Mouse (Mus musculus) liver, embryonic 12.5 days (tissue): Measurements from ENCODE around the gene Smarce1. TPM values are rescaled to one million over a fixed set of nuclear protein-coding genes. Genes with fewer than 3 reads are reported as not detected.

Experiments used
- ATAC-seq: fragments of 200-750 bp; cut with Nextera tagmentation; 2 replicates; pipeline ENCODE4 v1.8.0; 2017; ENCODE audit warnings: moderate number of reproducible peaks, mild to moderate bottlenecking, moderate library complexity
- H3K27ac ChIP-seq: fragments of 300-500 bp; sonication (generic); 2 replicates; pipeline ENCODE4 v1.5.1; 2016; ENCODE audit warnings: mild to moderate bottlenecking
- H3K27me3 ChIP-seq: fragments of 300-500 bp; sonication (generic); replicated peaks from 2 replicates; pipeline ENCODE4 v1.6.1; 2016; ENCODE audit warnings: mild to moderate bottlenecking, moderate library complexity
- H3K36me3 ChIP-seq: fragments of 300-500 bp; sonication (generic); 2 replicates; pipeline ENCODE4 v1.6.1; 2016; ENCODE audit warnings: mild to moderate bottlenecking, moderate library complexity
- H3K4me1 ChIP-seq: fragments of 300-500 bp; sonication (generic); 2 replicates; pipeline ENCODE4 v1.6.1; 2016
- H3K4me2 ChIP-seq: fragments of 300-500 bp; sonication (generic); 2 replicates; pipeline ENCODE4 v1.6.1; 2016; ENCODE audit warnings: mild to moderate bottlenecking, moderate library complexity
- H3K4me3 ChIP-seq: fragments of 300-500 bp; sonication (generic); 2 replicates; pipeline ENCODE4 v1.5.1; 2016; ENCODE audit warnings: mild to moderate bottlenecking, moderate library complexity
- H3K9ac ChIP-seq: fragments of 300-500 bp; sonication (generic); 2 replicates; pipeline ENCODE4 v1.6.1; 2016; ENCODE audit warnings: mild to moderate bottlenecking, moderate library complexity
- H3K9me3 ChIP-seq: fragments of 300-500 bp; sonication (generic); replicated peaks from 2 replicates; pipeline ENCODE4 v1.6.1; 2016; ENCODE audit warnings: mild to moderate bottlenecking, moderate library complexity
- WGBS: fragments of 180-500 bp; shearing (Covaris S2); methylation state at CpG from one replicate; pipeline ENCODE4 v1.1.7; 2016; ENCODE audit not compliant: insufficient replicate concordance; 5-methylcytosine and 5-hydroxymethylcytosine counted together
- polyA plus RNA-seq: library from polyadenylated mRNA; unstranded; fragments of >200 nt; fragmentation: Nextera tagmentation; extraction: Ambion mirVana; gene quantifications from 2 replicates; pipeline ENCODE4 v1.2.1, GENCODE M21; 2016

Gene Smarce1
- 114 and 115 TPM in 2 replicates for polyA plus RNA-seq

- WGBS, result 2% methylated on average over 86 of the region's 87 CpGs
- Histone ChIP-seq H3K9ac (peak within 1 kb of the TSS; percentile 98), H3K4me2 (peak within 1 kb of the TSS; percentile 76), H3K27me3 (no peaks in the 10 kb centered on the region), H3K9me3 (no peaks in the 10 kb centered on the region), H3K36me3 (peaks cover 24% of the 10 kb centered on the region), H3K4me3 (peak within 1 kb of the TSS; percentile 92), H3K4me1 (peaks cover 41% of the 10 kb centered on the region), H3K27ac (peak within 1 kb of the TSS; percentile 89)
- peak; percentile 84 for ATAC-seq
These were observed at the start of gene Smarce1 for GRCm38 (mm10) chr11:99230261-99231048. Smarce1 (minus strand) TSS chr11:99231017.

- H3K4me3 ChIP-seq, result no peak overlapping the region
- ATAC-seq, result no peak
- no peaks in the 10 kb centered on the region for H3K27me3 ChIP-seq
- 0 out of 2 replicates have a peak, but pooled peaks cover 1% of the 10 kb centered on the region for H3K4me1 ChIP-seq
- no peak overlapping the region for H3K4me2 ChIP-seq
- H3K27ac ChIP-seq, result no peak overlapping the region
- H3K9me3 ChIP-seq, result no peaks in the 10 kb centered on the region
- 57% methylated on average over 5 of the region's 5 CpGs for WGBS
- no peaks in the 10 kb centered on the region for H3K36me3 ChIP-seq
- H3K9ac ChIP-seq, result no peak overlapping the region
These were observed 49.2 kb upstream of the Smarce1 start for GRCm38 (mm10) chr11:99279986-99280385.

- Histone ChIP-seq H3K4me1 (0 out of 2 replicates have a peak, but pooled peaks cover 3% of the 10 kb centered on the region), H3K9me3 (no peaks in the 10 kb centered on the region), H3K4me2 (no peak overlapping the region), H3K9ac (no peak overlapping the region), H3K27ac (no peak overlapping the region), H3K4me3 (no peak overlapping the region), H3K36me3 (no peaks in the 10 kb centered on the region), H3K27me3 (no peaks in the 10 kb centered on the region)
- no peak for ATAC-seq
- WGBS, result 55% methylated on average over 7 of the region's 7 CpGs
These were observed 46.0 kb upstream of the Smarce1 start for GRCm38 (mm10) chr11:99276786-99277185.

GRCm38 (mm10) chr11:99275624-99276023, 44.8 kb upstream of the Smarce1 start:
- WGBS, result 67% methylated on average over 6 of the region's 6 CpGs
- H3K27ac ChIP-seq, result no peak overlapping the region
- H3K4me2 ChIP-seq, result no peak overlapping the region
- no peaks in the 10 kb centered on the region for H3K36me3 ChIP-seq
- H3K9ac ChIP-seq, result no peak overlapping the region
- H3K4me1 ChIP-seq, result 0 out of 2 replicates have a peak, but pooled peaks cover 3% of the 10 kb centered on the region
- H3K4me3 ChIP-seq, result no peak overlapping the region
- H3K27me3 ChIP-seq, result no peaks in the 10 kb centered on the region
- no peaks in the 10 kb centered on the region for H3K9me3 ChIP-seq
- no peak for ATAC-seq

GRCm38 (mm10) chr11:99272721-99273120, 41.9 kb upstream of the Smarce1 start:
- Histone ChIP-seq H3K4me1 (0 out of 2 replicates have a peak, but pooled peaks cover 3% of the 10 kb centered on the region), H3K9me3 (no peaks in the 10 kb centered on the region), H3K27me3 (no peaks in the 10 kb centered on the region), H3K36me3 (no peaks in the 10 kb centered on the region), H3K9ac (no peak overlapping the region), H3K4me2 (no peak overlapping the region), H3K27ac (no peak overlapping the region), H3K4me3 (no peak overlapping the region)
- no peak for ATAC-seq
- 64% methylated on average over 4 of the region's 4 CpGs for WGBS

- WGBS, result 55% methylated on average over 7 of the region's 7 CpGs
- no peak for ATAC-seq
- Histone ChIP-seq H3K9ac (no peak overlapping the region), H3K27me3 (no peaks in the 10 kb centered on the region; the same call in 1 of the 2 replicates), H3K36me3 (no peaks in the 10 kb centered on the region), H3K4me1 (no peaks in the 10 kb centered on the region), H3K4me3 (no peak overlapping the region), H3K4me2 (no peak overlapping the region), H3K27ac (no peak overlapping the region), H3K9me3 (no peaks in the 10 kb centered on the region)
These were observed 38.4 kb upstream of the Smarce1 start for GRCm38 (mm10) chr11:99269192-99269591.

- Histone ChIP-seq H3K9me3 (no peaks in the 10 kb centered on the region), H3K27ac (no peak overlapping the region), H3K27me3 (no peaks in the 10 kb centered on the region; the same call in 1 of the 2 replicates), H3K4me3 (no peak overlapping the region), H3K4me2 (no peak overlapping the region), H3K9ac (no peak overlapping the region), H3K4me1 (no peaks in the 10 kb centered on the region), H3K36me3 (no peaks in the 10 kb centered on the region)
- WGBS, result 45% methylated on average over 9 of the region's 9 CpGs
- ATAC-seq, result no peak
These were observed 35.0 kb upstream of the Smarce1 start for GRCm38 (mm10) chr11:99265796-99266195.

- H3K9me3 ChIP-seq, result no peaks in the 10 kb centered on the region
- H3K4me2 ChIP-seq, result no peak overlapping the region
- no peak overlapping the region for H3K9ac ChIP-seq
- no peak for ATAC-seq
- no peaks in the 10 kb centered on the region for H3K4me1 ChIP-seq
- 59% methylated on average over 9 of the region's 9 CpGs for WGBS
- no peak overlapping the region for H3K27ac ChIP-seq
- H3K27me3 ChIP-seq, result no peaks in the 10 kb centered on the region; the same call in 1 of the 2 replicates
- H3K36me3 ChIP-seq, result no peaks in the 10 kb centered on the region
- no peak overlapping the region for H3K4me3 ChIP-seq
These were observed 34.4 kb upstream of the Smarce1 start for GRCm38 (mm10) chr11:99265220-99265619.

GRCm38 (mm10) chr11:99256213-99256612, 25.4 kb upstream of the Smarce1 start:
- Histone ChIP-seq H3K4me1 (no peaks in the 10 kb centered on the region), H3K27ac (no peak overlapping the region), H3K4me2 (no peak overlapping the region), H3K9me3 (no peaks in the 10 kb centered on the region), H3K9ac (no peak overlapping the region), H3K4me3 (no peak overlapping the region), H3K36me3 (no peaks in the 10 kb centered on the region), H3K27me3 (no peaks in the 10 kb centered on the region)
- 51% methylated on average over 4 of the region's 4 CpGs for WGBS
- ATAC-seq, result no peak

- no peaks in the 10 kb centered on the region for H3K9me3 ChIP-seq
- no peaks in the 10 kb centered on the region for H3K36me3 ChIP-seq
- no peak overlapping the region for H3K4me2 ChIP-seq
- H3K27ac ChIP-seq, result no peak overlapping the region
- H3K9ac ChIP-seq, result no peak overlapping the region
- WGBS, result 66% methylated on average over 8 of the region's 8 CpGs
- no peak for ATAC-seq
- H3K4me1 ChIP-seq, result no peaks in the 10 kb centered on the region
- H3K27me3 ChIP-seq, result no peaks in the 10 kb centered on the region
- H3K4me3 ChIP-seq, result no peak overlapping the region
These were observed 24.5 kb upstream of the Smarce1 start for GRCm38 (mm10) chr11:99255316-99255715.

- H3K27me3 ChIP-seq, result no peaks in the 10 kb centered on the region
- H3K9me3 ChIP-seq, result no peaks in the 10 kb centered on the region
- no peak for ATAC-seq
- 43% methylated on average over 2 of the region's 2 CpGs for WGBS
- H3K4me1 ChIP-seq, result no peaks in the 10 kb centered on the region
- no peaks in the 10 kb centered on the region for H3K36me3 ChIP-seq
- no peak overlapping the region for H3K4me3 ChIP-seq
- H3K4me2 ChIP-seq, result no peak overlapping the region
- no peak overlapping the region for H3K9ac ChIP-seq
- H3K27ac ChIP-seq, result no peak overlapping the region
These were observed 23.1 kb upstream of the Smarce1 start for GRCm38 (mm10) chr11:99253893-99254292.

GRCm38 (mm10) chr11:99252671-99253070, 21.9 kb upstream of the Smarce1 start:
- Histone ChIP-seq H3K36me3 (no peaks in the 10 kb centered on the region), H3K4me1 (no peaks in the 10 kb centered on the region), H3K4me2 (no peak overlapping the region), H3K9ac (no peak overlapping the region), H3K4me3 (no peak overlapping the region), H3K27me3 (no peaks in the 10 kb centered on the region), H3K9me3 (no peaks in the 10 kb centered on the region), H3K27ac (no peak overlapping the region)
- WGBS, result 71% methylated on average over 8 of the region's 8 CpGs
- no peak for ATAC-seq
